Mouse (Mus musculus) stomach, postnatal 0 days (tissue): ENCODE results near the gene Dnajc21.

Experiments
- CTCF ChIP-seq: IDR thresholded peaks from 2 replicates; pipeline ENCODE4 v1.5.1; 2016; ENCODE audit warnings: antibody characterized with exemption, low read depth, mild to moderate bottlenecking, moderate library complexity
- EP300 ChIP-seq: optimal IDR thresholded peaks from 2 replicates; pipeline ENCODE3; 2016; ENCODE audit warnings: antibody characterized with exemption

- TF ChIP-seq CTCF (no peak), EP300 (no peak)
These were observed 620 bp downstream of the Dnajc21 start for GRCm38 (mm10) chr15:10469641-10470150.
